Mouse (Mus musculus) kidney, postnatal 25 days (tissue): Measurements from ENCODE around the gene Adamtsl5.

Experiments used
- DNase-seq, 2 experiments: peaks; one replicate each; pipeline ENCODE4 v3.0.0; 2021; ENCODE audit warnings: mixed read lengths in 2 of 2

Adamtsl5 gene

DNA sequence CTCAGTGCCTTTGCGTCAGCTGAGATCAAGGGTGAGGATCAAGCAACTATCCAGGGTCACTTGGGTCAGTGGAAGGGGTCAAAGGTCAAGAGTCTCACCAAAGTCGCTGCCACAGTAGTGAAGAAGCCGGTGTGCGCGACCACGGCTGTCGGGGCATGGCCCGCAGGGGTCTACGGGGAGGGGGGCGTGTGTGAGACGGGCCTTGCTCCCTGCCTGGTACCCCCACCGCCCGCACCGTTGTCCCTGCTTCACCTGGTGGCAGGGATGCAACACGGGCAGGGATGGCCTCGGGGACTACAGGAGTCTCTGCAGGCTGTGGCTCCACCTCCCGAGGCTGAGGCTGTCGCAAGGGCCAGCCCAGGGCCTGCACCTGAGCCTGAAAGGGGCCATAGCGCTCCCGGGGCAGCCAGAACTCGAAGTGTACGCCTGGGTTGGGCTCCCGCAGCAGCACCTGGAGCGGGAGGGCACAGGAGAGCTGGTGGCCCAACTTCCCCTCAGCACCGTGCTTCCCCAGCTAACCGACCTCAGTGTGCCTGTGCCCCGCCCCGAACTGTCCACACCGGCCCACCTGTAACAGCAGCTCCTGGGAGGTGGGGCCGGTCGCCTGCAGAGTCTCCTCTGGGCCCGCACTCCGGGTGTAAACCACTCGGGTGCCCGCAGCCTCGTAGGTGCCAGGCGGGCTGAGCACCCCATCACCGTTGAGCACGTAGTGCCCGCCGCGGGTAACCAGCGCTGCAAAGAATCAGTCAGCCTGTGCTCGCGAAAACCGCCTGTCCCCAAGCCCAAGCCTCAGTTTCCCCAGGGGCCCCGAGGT is 6.5 kb downstream of the Adamtsl5 start:
- no peak for DNase-seq

DNA sequence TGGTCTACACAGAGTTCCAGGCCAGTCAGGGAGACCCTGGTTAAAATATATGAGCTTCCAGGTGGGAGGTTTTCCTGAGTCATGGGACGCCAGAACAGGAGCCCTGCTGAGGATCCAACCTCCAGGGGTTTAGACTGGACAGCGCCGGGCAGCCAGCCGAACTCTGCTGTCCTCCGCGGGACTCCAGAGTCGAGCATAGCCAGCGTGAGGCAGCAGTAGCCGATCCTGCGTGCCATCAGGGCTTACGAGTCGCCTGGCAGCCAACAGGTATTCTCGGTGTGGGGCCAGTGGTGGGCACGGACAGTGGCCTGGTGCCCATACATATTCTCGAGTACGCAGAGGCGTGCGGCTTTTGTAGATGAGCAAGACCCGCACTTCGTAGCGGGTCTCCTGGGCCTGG is 7.2 kb downstream of the Adamtsl5 start:
- DNase-seq = no peak

DNA sequence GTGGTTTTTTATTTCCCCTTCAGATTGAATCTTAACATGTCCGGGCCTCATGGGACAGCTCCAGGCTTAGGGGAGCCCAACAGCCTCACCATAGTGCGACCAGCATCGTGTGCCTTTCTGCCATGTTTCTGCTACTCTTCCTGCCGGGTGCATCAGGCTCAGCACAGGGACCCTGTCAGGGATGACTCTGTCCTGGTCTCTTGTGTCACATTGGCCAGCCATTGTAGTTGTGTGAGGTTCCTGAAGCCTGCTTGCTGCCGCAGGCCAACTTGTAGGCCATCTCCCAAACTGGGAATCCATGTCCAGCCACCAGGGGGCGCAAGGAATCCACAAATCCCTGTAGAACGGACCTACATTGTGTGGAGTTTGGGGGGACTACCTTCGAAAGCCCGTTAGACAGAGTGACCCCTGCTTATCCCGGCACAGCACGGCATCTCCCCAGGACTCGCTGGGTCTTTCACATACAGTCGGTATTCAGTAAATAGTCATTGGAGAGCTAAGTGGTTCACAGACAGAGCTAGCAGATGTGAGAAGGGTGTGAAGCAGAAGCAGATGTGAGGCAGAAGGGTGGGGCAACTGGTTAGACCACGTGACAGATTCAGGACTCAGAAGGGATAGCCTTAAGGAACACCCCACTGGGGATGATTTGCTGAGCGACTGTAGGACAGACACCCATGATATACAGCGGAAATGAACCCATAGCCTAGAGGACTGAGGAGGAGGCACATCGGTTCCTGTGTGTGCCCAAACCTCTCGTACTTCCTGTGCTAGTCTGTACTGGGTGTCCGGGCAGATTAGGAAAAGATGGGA is 8.1 kb downstream of the Adamtsl5 start:
- peak; percentile 82 to 91 for DNase-seq

DNA sequence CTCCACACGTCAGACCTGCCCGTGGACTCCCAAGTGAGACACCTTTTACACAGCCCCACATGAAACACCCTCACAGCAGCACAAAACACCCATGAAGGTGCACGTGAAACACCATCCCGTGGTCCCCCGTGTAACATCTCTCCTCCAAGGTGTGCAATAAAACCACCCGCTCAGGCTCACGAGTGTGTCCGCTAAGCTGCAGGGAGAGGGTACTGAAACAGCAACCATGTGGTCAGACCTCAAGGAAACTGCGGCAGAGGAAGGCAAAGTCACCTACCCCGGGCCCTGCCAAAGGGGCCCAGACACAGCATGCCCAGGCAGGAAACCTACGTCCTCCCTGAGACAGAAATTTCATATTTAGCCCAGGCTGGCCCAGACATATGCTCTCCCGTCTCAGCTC is 11.9 kb downstream of the Adamtsl5 start:
- DNase-seq = no peak

DNA sequence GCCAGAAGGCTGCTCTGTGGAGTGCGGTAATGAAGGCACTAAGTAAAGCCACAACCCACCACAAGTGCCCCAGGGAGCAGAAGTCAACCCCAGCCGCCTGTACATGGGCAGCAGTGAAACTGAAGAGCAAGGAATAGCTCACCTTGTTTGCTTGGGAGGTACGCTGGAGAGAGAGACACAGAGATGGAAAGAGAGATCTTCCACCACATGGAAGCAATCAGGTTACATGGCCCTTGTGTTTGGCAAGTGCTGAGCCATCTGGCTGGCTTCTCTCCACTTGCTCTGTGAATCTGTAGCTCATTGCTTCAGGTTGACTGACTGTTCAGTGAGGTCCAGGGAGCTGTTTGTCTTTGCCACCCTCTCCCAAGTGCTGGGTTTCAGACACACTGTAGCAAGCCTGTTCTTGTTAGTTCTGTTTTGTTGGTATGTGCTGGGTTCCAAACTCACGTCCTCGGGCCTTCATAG is 15.7 kb downstream of the Adamtsl5 start:
- no peak for DNase-seq

DNA sequence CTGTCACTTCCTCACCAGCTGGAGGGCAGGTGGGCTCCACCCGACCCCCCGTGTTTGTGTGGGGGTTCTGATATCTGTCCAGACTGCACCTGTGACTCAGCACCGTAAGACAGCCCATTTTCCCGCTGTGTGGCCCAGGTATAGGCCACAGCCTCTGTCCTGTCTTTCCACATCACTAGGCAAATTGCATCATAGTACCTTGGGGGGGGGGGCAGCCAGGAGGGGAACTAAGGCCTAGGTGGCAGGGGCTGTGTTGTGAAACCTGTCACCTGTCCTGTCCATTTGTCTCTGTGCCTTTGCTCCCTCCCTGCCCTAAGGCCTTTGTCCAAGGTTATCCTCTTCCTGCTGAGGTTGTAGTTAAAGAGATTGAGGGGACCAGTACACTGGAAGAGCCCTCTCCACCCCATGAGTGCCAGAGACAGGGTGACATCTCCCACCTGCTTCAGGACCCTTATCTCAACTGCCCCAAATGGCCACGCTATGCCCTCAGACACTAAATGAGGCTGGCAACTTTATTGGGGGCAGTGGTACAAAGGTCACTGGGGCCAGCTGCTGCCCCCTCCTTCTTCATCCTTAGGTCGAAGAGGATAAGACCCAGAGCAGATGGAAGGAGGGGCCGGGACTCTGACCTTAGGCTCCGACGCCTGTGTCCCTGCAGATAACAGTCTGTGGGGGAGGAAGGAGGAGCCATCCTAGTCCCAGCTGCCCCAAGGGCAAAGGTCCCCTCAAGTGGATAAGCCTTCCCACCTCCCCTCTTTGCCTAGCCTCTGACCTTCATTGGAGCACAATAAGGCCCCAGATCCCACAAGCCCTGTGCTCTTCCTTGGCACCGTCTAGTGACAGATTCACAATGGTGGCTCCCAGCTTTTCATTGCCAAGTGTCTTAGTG is 16.3 kb downstream of the Adamtsl5 start:
- peak in 1 of 2 experiments; percentile 72 for DNase-seq

DNA sequence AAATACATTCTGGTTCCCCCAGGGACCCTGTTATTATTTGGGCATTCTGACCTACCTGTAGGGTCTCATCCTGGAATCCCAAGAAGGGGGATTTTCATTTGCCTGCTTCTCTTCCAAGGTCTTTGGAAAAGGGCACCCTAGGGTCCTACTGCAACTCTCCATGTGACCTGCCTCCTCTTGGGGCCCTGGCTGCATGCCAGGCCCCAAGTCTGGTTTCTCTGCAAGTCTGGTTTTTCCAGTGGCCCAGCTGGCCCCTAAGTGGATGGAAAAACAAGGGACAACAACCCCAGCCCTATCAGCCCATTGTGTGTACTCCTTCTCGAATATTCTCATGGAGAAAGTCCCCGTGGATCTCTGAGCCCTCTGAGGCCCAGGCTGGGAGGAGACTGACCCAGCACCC is 17.3 kb downstream of the Adamtsl5 start:
- DNase-seq = no peak

DNA sequence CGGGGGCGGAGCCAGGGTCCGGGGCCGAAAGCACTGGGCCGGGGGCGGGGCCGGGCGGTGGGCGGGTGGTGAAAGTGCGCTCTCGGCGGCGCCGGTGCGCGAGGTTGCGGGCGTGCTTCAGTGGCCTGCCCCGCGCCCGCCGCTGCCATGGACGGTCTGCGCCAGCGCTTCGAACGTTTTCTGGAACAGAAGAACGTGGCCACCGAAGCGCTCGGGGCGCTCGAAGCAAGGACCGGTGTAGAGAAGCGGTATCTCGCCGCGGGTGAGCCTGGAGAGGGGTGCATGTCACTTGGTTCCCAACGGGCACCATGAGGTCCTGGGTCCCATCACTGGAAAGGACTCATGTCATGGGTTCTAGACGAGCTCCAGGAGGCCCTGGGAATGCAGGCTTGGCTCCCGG is 18.1 kb downstream of the Adamtsl5 start:
- DNase-seq = no peak

DNA sequence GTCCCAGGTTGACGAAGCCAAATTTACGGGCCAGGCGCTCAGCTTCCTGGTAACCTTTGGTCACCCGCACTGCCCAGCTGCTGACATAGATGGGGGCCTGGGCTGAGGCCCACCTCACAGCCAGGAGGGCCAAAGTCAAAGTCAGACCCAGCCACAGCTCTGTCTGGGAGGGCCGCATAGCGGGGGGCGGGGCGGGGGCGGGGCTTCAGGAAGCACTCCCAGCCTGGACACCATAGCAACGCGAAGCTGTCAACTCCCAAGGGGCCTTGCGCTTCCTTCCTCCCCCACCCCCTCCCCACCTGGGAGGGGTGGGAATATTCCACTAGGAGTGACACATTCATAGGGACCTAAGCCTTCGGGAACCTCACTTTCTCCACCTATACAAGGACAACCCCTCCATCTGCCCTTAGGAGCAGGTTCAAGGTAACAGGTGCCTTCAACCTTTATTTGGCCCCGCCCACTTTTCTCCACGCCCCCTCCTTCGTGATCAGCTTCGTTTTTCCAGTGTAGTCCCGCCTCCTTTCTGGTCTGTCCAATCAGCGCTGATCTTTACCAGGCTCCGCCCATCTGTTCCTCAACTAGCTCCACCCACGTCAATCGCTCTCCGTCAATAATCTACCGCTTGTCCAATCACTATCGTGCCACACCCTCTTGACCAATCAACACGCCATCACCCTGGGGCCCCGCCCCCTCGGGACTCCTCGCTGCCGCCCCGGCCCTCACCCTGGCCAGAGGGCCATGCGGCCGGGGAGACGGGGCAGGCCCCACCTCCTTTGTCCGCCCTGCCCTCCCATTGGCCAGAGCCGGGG is 18.7 kb downstream of the Adamtsl5 start, which contains the start of the genes Pcsk4 and Reep6:
Gene Pcsk4 (minus strand): TSS at position 226 of the 809 bp plus-strand sequence.
Gene Reep6 (plus strand): TSS at position 681 of the 809 bp plus-strand sequence.
- DNase-seq = peak; percentile 97 to 99

DNA sequence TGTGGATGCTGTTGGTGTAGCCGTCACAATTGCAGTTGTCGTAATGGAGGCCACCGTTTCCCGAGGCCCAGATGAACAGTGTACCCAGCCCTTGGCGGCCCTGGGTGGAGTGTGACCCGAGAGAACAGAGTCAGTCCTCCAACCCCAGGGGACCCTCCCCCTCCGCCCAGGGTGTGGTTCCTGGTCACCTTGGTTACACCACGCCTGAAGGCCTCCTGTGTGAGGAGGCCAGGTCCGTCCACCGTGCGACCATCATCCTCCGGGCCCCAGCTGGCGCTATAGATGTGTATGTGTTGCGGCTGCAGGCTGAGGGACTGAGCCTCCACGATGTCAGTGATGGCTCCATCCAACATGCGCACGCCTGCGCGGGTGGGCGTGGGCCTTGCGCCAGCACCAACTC is 23.2 kb downstream of the Adamtsl5 start:
- DNase-seq = no peak

DNA sequence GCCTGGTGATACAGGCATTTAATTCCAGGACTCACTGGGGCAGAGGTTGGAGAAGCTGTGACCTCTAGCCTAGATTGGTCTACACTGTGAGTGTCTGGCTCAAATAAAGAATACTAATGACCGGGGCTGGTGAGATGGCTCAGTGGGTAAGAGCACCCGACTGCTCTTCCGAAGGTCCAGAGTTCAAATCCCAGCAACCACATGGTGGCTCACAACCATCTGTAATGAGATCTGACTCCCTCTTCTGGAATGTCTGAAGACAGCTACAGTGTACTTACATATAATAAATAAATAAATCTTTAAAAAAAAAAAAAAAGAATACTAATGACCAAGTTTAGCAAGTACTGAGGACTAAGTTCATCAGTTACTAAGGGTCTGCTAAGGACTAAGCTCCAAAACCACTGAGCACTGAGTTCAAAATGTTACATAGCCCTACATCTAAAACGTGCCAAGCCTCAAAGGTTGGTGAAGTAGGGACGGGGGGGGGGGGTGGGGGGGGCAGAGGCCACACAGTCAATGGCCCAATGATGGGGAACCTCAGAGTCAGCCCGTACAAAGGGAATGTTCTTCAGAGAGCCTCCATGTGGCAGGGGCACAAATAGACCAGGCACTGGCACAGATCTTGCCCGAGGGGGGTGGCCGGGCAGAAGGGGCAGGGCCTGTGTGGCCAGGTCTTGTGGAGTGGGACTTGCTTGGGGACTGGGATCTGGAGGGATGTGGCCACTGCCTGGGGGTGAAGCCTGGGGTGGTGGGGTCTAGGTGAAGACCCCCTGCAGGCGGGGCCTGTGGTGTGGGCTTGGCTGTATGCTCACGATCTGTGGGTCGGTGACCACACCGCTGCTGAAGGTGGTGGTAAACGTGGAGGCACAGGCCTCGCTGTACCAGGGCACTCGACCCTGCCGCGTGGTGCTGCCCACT is 23.8 kb downstream of the Adamtsl5 start:
- DNase-seq = no peak

DNA sequence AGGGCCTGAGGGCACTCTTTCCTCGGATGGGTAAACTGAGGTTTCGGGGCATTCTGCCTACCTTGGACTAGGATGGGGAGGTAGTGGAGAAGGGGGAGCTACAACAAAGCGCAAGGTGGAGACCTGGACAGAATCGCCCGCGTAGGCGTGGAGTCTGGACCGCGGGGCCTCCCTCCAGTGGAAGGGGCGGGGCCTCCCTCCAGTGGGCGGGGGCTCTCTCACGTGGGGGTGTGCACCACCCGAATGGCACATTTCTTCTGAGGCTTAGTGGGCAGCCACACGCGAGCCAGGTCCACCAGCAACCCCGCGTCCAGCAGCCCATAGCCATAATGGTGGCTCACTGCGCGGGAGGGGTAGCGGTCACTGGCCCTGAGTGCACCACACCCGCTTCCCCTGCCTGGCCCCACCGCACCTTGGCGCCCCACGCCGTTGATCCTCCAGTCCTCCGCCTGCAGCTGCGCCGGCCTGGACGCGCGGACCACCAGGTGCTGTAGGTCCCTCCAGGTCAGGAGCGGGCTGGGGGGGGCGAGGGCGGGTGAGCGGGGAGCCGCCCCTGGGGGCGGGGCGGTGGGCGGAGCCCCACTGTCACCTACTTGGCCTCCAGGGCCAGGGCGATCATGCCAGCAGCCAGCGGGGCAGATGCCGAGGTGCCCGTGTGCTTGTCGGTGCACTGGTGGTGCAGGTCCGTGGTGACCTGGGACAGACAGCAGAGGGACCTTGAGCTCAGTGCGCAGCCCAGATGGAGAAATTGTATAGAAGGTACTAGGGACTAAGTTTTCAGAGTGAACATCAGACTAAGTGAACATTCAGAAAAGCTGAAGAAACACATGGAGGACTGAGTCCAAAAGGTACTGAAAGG is 24.7 kb downstream of the Adamtsl5 start:
- DNase-seq = peak; percentile 85 to 92

DNA sequence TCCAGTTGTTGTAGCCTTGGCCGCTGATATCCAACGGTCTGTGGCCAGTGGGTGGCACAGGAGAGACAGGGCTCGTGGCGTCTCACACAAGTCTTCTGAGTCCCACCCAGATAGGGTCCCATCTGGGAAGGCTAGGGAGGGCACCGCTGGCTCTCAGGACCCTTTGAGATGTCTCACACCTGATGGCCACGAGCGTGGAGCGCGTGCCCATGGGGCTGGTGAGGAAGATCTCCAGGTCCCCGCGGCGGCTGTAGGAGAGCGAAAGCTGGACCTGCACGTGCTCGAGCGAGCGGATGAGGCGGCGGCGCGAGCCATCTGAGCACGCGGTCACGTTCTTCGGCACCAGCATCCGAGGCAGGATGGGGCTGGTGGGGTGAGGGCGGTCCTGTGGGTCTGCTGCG is 25.4 kb downstream of the Adamtsl5 start:
- peak; percentile 36 to 76 for DNase-seq

DNA sequence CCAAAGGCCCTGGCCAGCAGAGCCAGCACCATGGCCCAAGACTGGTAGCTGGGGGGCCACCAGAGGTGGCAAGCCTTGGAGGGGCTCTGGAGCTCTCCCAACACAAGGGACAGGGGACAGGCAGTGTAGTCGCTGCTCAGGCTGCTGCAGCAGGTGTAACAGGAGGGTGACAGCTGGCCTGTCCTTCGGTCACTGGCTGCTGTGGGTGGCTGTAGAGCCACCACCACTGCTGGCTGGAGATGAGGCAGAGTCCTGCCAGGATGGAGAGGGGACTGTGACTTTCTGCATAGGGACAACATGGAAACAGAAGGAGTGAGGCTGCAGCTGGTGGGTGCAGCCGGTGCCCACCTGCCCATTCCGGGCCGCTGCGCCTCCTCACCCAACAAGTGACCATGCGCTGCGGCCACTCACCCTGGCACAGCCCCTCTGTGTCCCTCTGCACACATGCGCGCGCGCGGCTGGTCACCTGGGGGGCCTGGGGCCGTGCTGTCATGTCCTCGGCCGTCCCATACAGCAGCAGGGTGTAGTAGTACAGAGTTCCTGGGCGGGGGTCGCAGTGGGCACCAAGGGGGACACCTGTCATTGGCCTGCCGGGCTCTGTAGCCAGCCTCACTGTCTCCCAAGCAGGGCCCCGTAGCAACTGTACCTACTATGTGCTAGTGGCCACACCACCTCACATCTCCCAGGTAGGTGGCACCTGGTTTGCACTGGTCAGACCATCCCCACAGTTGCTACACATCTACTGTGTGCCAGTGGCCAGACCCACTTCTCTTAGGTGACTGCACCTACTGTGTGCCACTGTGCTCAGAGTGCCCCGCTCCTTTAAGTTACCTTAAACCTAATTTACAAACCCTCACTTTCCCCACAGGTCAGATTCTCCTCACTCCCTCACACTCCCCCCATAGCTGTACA is 26.3 kb downstream of the Adamtsl5 start:
- no peak for DNase-seq

DNA sequence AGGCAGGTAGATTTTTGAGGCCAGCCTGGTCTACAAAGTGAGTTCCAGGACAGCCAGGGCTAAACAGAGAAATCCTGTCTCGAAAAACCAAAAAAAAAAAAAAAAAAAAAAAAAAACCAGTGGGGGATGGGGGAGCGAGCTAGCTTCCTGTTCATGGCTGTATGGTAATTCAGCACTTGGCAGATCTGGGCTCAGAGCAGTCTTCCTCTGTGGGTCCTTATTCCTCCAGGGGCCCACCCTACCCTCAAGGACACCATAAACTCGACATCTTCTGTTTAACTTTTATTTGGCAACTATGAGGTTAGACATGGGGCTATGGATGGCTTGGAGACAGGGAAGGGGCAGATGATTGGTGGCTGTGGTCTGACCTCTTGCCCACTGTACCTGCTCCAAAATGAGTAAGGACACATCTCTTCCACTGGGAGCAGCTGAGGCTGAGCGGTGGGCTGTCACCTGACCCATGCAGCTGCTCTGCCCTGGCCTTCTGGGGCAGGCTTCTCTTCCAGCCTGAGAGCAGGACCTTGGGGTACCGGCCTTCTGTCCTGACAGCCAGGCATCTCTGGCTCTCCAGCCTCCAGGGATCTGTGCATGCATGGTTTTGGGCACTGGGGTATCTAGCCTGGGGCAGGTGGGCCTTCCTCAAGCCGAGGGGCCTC is 27.1 kb downstream of the Adamtsl5 start:
- no peak for DNase-seq

DNA sequence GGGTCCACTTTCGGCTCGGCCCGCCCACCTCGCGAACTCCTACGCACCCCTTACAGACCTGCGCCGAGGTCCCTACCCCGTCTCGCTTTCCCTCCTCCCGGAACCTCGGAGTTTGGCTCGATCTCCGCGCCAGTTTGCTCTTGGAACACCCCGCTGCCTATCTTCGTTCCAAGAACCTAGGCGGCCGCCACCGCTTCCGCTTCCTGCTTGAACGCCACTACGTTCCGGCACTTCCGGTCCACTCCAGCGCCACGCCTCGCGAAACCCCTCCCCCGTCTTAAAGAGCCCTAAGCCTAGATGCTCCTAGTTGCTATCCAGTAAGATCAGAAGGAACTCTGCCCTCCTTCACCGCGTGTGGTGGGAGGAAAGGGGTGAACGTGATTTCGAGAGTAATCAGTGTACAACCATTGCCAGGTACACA is 27.9 kb downstream of the Adamtsl5 start, which contains the start of gene 2310011J03Rik:
Gene 2310011J03Rik (minus strand): TSS at position 198 of the 421 bp plus-strand sequence.
- DNase-seq = peak; percentile 96

DNA sequence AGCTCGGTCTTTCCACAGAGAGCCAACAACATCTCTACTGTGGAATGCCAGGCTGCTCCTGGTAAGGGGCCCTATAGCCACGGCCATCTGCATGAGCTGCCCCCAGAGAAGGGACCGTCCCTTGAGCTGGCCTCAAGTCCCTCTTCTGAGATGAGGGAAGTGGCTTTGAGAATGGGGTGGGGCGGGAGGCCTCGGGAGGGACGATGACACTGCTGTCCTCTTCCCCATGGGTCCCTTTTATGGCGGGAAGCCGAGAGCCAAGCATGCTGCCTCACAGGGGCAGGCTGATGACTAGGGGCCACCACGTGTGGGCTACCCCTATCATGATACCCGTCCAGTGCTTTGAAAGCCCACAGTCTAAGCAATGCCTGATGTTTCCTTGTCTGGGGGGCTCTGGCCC is 31.2 kb downstream of the Adamtsl5 start:
- no peak for DNase-seq

DNA sequence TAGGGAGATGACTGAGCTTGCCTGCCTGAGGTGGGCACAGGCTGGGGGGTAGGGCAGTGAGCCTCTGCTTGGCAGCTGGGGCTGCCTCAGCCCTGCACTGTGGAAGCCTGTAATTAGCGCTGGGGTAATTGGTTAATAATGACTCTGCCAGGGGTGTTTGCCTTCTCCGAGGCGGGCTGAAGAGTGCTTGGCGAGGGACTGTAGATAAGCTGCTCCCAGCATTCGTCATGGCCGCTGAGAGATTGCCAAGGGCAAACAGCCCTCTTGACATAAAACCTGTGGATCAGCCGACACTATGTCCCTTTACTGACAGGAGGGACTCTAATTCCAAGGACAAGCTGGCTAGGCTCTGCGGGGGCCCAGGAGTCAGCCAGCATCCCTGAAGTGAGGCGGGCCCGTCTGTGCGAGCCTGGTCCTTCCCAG is 31.8 kb downstream of the Adamtsl5 start:
- DNase-seq = no peak
